Mouse (Mus musculus) CH12.LX (cell line): ENCODE measurements at regions not wholly inside any gene's neighbourhood (a gene's known extent, or its start where the extent isn't known, plus 50 kb on each side); places are given as distances from the start of the nearest gene placed in this dataset.

ENCODE experiments used
- CTCF ChIP-seq, 2 experiments: IDR thresholded peaks in 1 of 2; conservative IDR thresholded peaks in 1 of 2; 2 replicates each; pipeline ENCODE4 v1.5.1; 2011 to 2012; ENCODE audit warnings: low read depth in 2 of 2, low read length in 2 of 2, improper control_type of control experiment in 1 of 2, inconsistent platforms in 1 of 2, mild to moderate bottlenecking in 1 of 2, moderate library complexity in 1 of 2
- JUND ChIP-seq: conservative IDR thresholded peaks from 2 replicates; pipeline ENCODE4 v1.6.1; 2011; ENCODE audit warnings: low read depth, low read length, improper control_type of control experiment

DNA sequence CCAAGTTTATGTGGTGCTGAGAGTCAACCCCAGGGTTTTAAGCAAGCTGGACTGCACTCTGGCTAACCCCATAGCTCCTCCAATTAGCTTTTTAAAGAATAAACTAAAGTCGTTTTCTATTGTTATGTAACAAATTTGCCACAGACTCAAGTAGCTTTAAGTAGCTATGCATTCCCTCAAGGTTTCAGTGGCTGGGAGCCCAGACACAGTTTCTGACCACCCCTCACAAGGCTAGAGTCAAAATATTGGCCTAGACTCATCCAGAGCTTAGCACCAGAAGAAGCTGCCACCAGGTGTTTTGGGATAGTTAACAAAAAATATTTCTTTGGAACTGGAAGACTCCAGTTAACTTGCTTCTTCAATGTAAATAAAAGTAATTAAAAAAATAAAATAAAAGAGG lies 293.4 kb downstream of the Pdcd6ip start:
- TF ChIP-seq CTCF (conservative IDR thresholded peaks at IDR 0.05 in 1 of 2, IDR thresholded peaks at IDR 0.05 in 1 of 2; ENCODE audit: low read depth in 2 of 2, low read length in 2 of 2) (no peak), JUND (no peak)
